Mouse (Mus musculus) liver, embryonic 16.5 days (tissue): ENCODE measurements at regions not wholly inside any gene's neighbourhood (a gene's known extent, or its start where the extent isn't known, plus 50 kb on each side); places are given as distances from the start of the nearest gene placed in this dataset.

Experiments
- ATAC-seq: fragments of 200-750 bp; cut with Nextera tagmentation; 2 replicates; pipeline ENCODE4 v1.8.0; 2017; ENCODE audit warnings: low read depth, mild to moderate bottlenecking, moderate number of reproducible peaks, moderate library complexity
- H3K27ac ChIP-seq: fragments of 300-500 bp; sonication (generic); 2 replicates; pipeline ENCODE4 v1.5.1; 2014; ENCODE audit warnings: mild to moderate bottlenecking, low read length
- H3K27me3 ChIP-seq: fragments of 300-500 bp; sonication (generic); 2 replicates; pipeline ENCODE4 v1.6.1; 2014; ENCODE audit warnings: low read depth, low read length, mixed read lengths; ENCODE audit not compliant: control insufficient read depth, insufficient read depth
- H3K36me3 ChIP-seq: fragments of 300-500 bp; sonication (generic); 2 replicates; pipeline ENCODE4 v1.6.1; 2014; ENCODE audit warnings: mild to moderate bottlenecking; ENCODE audit not compliant: control insufficient read depth, insufficient read depth
- H3K4me1 ChIP-seq: fragments of 300-500 bp; sonication (generic); 2 replicates; pipeline ENCODE4 v1.6.1; 2014; ENCODE audit warnings: low read depth, low read length, mixed read lengths; ENCODE audit not compliant: control insufficient read depth
- H3K4me2 ChIP-seq: fragments of 300-500 bp; sonication (generic); 2 replicates; pipeline ENCODE4 v1.6.1; 2014; ENCODE audit warnings: low read depth, low read length, mixed read lengths
- H3K4me3 ChIP-seq: fragments of 300-500 bp; sonication (generic); 2 replicates; pipeline ENCODE4 v1.5.1; 2014; ENCODE audit warnings: low read depth, mild to moderate bottlenecking, low read length
- H3K9ac ChIP-seq: fragments of 300-500 bp; sonication (generic); 2 replicates; pipeline ENCODE4 v1.6.1; 2014; ENCODE audit warnings: low read depth, low read length
- H3K9me3 ChIP-seq: fragments of 300-500 bp; sonication (generic); replicated peaks from 2 replicates; pipeline ENCODE4 v1.6.1; 2016; ENCODE audit warnings: low read length; ENCODE audit not compliant: control insufficient read depth
- WGBS: fragments of 180-500 bp; shearing (Covaris S2); extraction: QIAGEN DNeasy Blood & Tissue Kit; methylation state at CpG from one replicate; pipeline ENCODE4 v1.1.7; 2014; ENCODE audit not compliant: insufficient replicate concordance; 5-methylcytosine and 5-hydroxymethylcytosine counted together

GRCm38 (mm10) chr12:66157630-66158292, 126.4 kb downstream of the Rpl10l start:
- Histone ChIP-seq H3K4me1 (no peaks in the 10 kb centered on the region), H3K9me3 (no peaks in the 10 kb centered on the region), H3K9ac (no peak overlapping the region), H3K27ac (no peak overlapping the region), H3K27me3 (no peaks in the 10 kb centered on the region), H3K36me3 (no peaks in the 10 kb centered on the region), H3K4me3 (no peak overlapping the region), H3K4me2 (no peak overlapping the region)
- WGBS, result 61% methylated on average over 3 of the region's 3 CpGs
- ATAC-seq, result no peak

- ATAC-seq, result no peak
- Histone ChIP-seq H3K27ac (no peak overlapping the region), H3K4me3 (no peak overlapping the region), H3K9ac (no peak overlapping the region), H3K27me3 (no peaks in the 10 kb centered on the region), H3K4me1 (no peaks in the 10 kb centered on the region), H3K9me3 (no peaks in the 10 kb centered on the region), H3K4me2 (no peak overlapping the region), H3K36me3 (no peaks in the 10 kb centered on the region)
- 57% methylated on average over 3 of the region's 3 CpGs for WGBS
Observed at GRCm38 (mm10) chr12:66156980-66157629, 127.1 kb downstream of the Rpl10l start.

- Histone ChIP-seq H3K9ac (no peak overlapping the region), H3K36me3 (no peaks in the 10 kb centered on the region), H3K27me3 (no peaks in the 10 kb centered on the region), H3K9me3 (no peaks in the 10 kb centered on the region), H3K4me3 (no peak overlapping the region), H3K4me2 (no peak overlapping the region), H3K27ac (no peak overlapping the region), H3K4me1 (no peaks in the 10 kb centered on the region)
- 27% methylated on average over 1 of the region's 1 CpGs for WGBS
- no peak for ATAC-seq
Observed at GRCm38 (mm10) chr12:66130909-66131308, 153.3 kb downstream of the Rpl10l start.

DNA sequence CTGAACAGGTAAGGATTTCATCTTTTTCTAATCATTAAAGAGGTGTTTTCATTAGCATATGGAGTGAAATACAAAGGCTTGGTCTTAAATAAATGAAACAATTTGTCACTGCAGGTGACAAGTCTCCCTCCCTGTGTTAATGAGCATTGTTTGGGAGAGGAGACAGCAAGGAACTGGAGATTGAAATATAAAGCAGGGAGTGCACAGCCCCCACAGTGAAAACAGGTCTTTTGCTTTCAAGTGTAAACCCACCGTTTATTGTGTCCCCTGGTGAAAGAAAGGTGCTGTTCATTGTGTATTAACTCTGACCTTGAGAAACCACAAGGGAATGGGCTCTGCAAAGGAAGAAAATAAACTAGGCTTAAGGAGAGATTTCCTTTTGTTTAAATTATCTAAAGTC, 164.6 kb downstream of the Rpl10l start:
- WGBS, result 21% methylated on average over 1 of the region's 1 CpGs
- Histone ChIP-seq H3K9me3 (no peaks in the 10 kb centered on the region), H3K4me1 (no peaks in the 10 kb centered on the region), H3K27ac (no peak overlapping the region), H3K36me3 (no peaks in the 10 kb centered on the region), H3K4me3 (no peak overlapping the region), H3K4me2 (no peak overlapping the region), H3K9ac (no peak overlapping the region), H3K27me3 (no peaks in the 10 kb centered on the region)
- no peak for ATAC-seq

DNA sequence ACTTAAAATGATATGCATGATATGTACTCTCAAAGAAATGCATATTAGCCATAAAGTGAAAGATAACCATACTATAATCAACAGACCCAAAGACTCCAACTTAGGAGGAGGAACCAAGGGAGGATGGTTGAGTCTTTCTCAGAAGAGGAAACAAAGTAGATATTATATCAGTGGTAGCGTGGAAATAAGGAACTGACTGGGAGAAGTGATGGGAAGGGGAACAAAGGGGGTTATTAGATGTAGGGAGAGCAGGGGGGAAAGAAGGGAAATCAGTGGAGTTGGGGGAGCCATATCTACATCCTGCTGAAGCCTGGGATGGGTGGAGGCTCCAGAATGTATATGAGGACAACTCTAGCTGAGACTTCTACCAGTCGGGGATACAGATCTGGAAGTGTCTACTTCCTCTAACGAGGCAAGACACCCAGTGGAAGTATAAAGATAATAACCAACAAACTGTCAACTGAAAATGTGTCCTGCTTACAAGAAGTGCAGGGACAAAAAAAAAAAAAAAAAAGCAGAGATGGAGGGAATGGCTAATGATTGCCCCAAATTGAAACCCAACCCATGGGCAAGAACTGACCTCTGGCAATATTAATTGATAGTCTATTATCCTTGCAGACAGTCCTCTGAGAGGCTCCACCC, 193.3 kb downstream of the Rpl10l start:
- no peaks in the 10 kb centered on the region for H3K4me1 ChIP-seq
- no peak for ATAC-seq
- no peaks in the 10 kb centered on the region for H3K36me3 ChIP-seq
- H3K4me2 ChIP-seq, result no peak overlapping the region
- no peak overlapping the region for H3K9ac ChIP-seq
- H3K4me3 ChIP-seq, result no peak overlapping the region
- 30% methylated on average over 3 of the region's 3 CpGs for WGBS
- no peak overlapping the region for H3K27ac ChIP-seq
- no peaks in the 10 kb centered on the region for H3K27me3 ChIP-seq
- H3K9me3 ChIP-seq, result no peaks in the 10 kb centered on the region

- Histone ChIP-seq H3K9me3 (no peaks in the 10 kb centered on the region), H3K36me3 (no peaks in the 10 kb centered on the region), H3K4me1 (no peaks in the 10 kb centered on the region), H3K27me3 (no peaks in the 10 kb centered on the region), H3K27ac (no peak overlapping the region), H3K9ac (no peak overlapping the region), H3K4me2 (no peak overlapping the region), H3K4me3 (no peak overlapping the region)
- 45% methylated on average over 1 of the region's 1 CpGs for WGBS
- ATAC-seq, result no peak
Observed at GRCm38 (mm10) chr12:66060326-66060725, 223.9 kb downstream of the Rpl10l start.

GRCm38 (mm10) chr12:66055206-66055605, 229.0 kb downstream of the Rpl10l start:
- Histone ChIP-seq H3K27ac (no peak overlapping the region), H3K36me3 (no peaks in the 10 kb centered on the region), H3K4me3 (no peak overlapping the region), H3K4me2 (no peak overlapping the region), H3K9ac (no peak overlapping the region), H3K9me3 (no peaks in the 10 kb centered on the region), H3K4me1 (no peaks in the 10 kb centered on the region), H3K27me3 (no peaks in the 10 kb centered on the region)
- WGBS, result 55% methylated on average over 2 of the region's 2 CpGs
- no peak for ATAC-seq

- Histone ChIP-seq H3K27ac (no peak overlapping the region), H3K36me3 (no peaks in the 10 kb centered on the region), H3K4me2 (no peak overlapping the region), H3K9ac (no peak overlapping the region), H3K4me3 (no peak overlapping the region), H3K9me3 (no peaks in the 10 kb centered on the region), H3K4me1 (no peaks in the 10 kb centered on the region), H3K27me3 (no peaks in the 10 kb centered on the region)
- no peak for ATAC-seq
Observed at GRCm38 (mm10) chr12:66048936-66049335, 235.3 kb downstream of the Rpl10l start.

GRCm38 (mm10) chr12:66036281-66036680, 247.9 kb downstream of the Rpl10l start:
- H3K4me3 ChIP-seq, result no peak overlapping the region
- no peak overlapping the region for H3K27ac ChIP-seq
- no peak for ATAC-seq
- no peak overlapping the region for H3K9ac ChIP-seq
- 40% methylated on average over 2 of the region's 2 CpGs for WGBS
- no peaks in the 10 kb centered on the region for H3K9me3 ChIP-seq
- H3K36me3 ChIP-seq, result no peaks in the 10 kb centered on the region
- no peaks in the 10 kb centered on the region for H3K4me1 ChIP-seq
- no peak overlapping the region for H3K4me2 ChIP-seq
- H3K27me3 ChIP-seq, result no peaks in the 10 kb centered on the region
